Mouse (Mus musculus): ENCODE results near the gene Nipa2. TPM values are rescaled to one million over a fixed set of nuclear protein-coding genes. Genes with fewer than 3 reads are reported as not detected.
"Not testable (repeated sequence)": the region's sequence is repeated elsewhere in the genome, so short reads cannot be mapped to it uniquely, and the experiment has no call there.

Nipa2 gene
- polyA plus RNA-seq, 1 experiment from 2014 or later = 35.7 TPM

GRCm38 (mm10) chr7:55928649-55929048 is 33.6 kb downstream of the Nipa2 start:
- no peaks in the 10 kb centered on the region for H3K27me3 ChIP-seq
- peaks cover 63% of the 10 kb centered on the region for H3K36me3 ChIP-seq
- no peak for ATAC-seq (ENCODE audit: low FRiP score, low read depth)
- 85% methylated on average over 2 of the region's 2 CpGs for WGBS
- no peaks in the 10 kb centered on the region for H3K9me3 ChIP-seq
- H3K27ac ChIP-seq (replicated peaks) = no peak overlapping the region
- H3K4me2 ChIP-seq = no peak overlapping the region
- no peak overlapping the region for H3K9ac ChIP-seq
- no peaks in the 10 kb centered on the region for H3K4me1 ChIP-seq (replicated peaks)
- H3K4me3 ChIP-seq = no peak overlapping the region

- WGBS = 93% methylated on average over 4 of the region's 4 CpGs
- Histone ChIP-seq H3K4me2 (no peak overlapping the region), H3K36me3 (peaks cover 72% of the 10 kb centered on the region), H3K4me3 (no peak overlapping the region), H3K27me3 (no peaks in the 10 kb centered on the region), H3K9ac (no peak overlapping the region), H3K4me1 (replicated peaks) (no peaks in the 10 kb centered on the region), H3K9me3 (no peaks in the 10 kb centered on the region), H3K27ac (replicated peaks) (no peak overlapping the region)
- ATAC-seq (ENCODE audit: low FRiP score, low read depth) = no peak
Measured at GRCm38 (mm10) chr7:55927262-55927661, 35.0 kb downstream of the Nipa2 start.

GRCm38 (mm10) chr7:55918365-55918764 is 43.9 kb downstream of the Nipa2 start:
- not testable (repeated sequence) for H3K9ac ChIP-seq; H3K4me2 ChIP-seq; ATAC-seq (ENCODE audit: low FRiP score, low read depth); H3K9me3 ChIP-seq; H3K4me3 ChIP-seq; H3K27ac ChIP-seq (replicated peaks); H3K27me3 ChIP-seq; H3K4me1 ChIP-seq (replicated peaks)
- peaks cover 67% of the 10 kb centered on the region for H3K36me3 ChIP-seq
- 96% methylated on average over 11 of the region's 11 CpGs for WGBS

- no peaks in the 10 kb centered on the region for H3K9me3 ChIP-seq
- no peak overlapping the region for H3K4me3 ChIP-seq
- ATAC-seq (ENCODE audit: low FRiP score, low read depth) = no peak
- no peaks in the 10 kb centered on the region for H3K27me3 ChIP-seq
- no peaks in the 10 kb centered on the region for H3K4me1 ChIP-seq (replicated peaks)
- no peak overlapping the region for H3K9ac ChIP-seq
- WGBS = 97% methylated on average over 5 of the region's 5 CpGs
- peaks cover 64% of the 10 kb centered on the region for H3K36me3 ChIP-seq
- no peak overlapping the region for H3K27ac ChIP-seq (replicated peaks)
- H3K4me2 ChIP-seq = no peak overlapping the region
Measured at GRCm38 (mm10) chr7:55912118-55912517, 50.2 kb downstream of the Nipa2 start.

GRCm38 (mm10) chr7:55911371-55911770 is 50.9 kb downstream of the Nipa2 start:
- no peak overlapping the region for H3K27ac ChIP-seq (replicated peaks)
- H3K4me3 ChIP-seq = no peak overlapping the region
- peaks cover 59% of the 10 kb centered on the region for H3K36me3 ChIP-seq
- no peak overlapping the region for H3K9ac ChIP-seq
- H3K9me3 ChIP-seq = no peaks in the 10 kb centered on the region
- no peaks in the 10 kb centered on the region for H3K4me1 ChIP-seq (replicated peaks)
- H3K27me3 ChIP-seq = no peaks in the 10 kb centered on the region
- H3K4me2 ChIP-seq = no peak overlapping the region
- ATAC-seq (ENCODE audit: low FRiP score, low read depth) = 0 out of 2 replicates have a peak, but pooled peaks have one; percentile 23
- 86% methylated on average over 8 of the region's 8 CpGs for WGBS

GRCm38 (mm10) chr7:55910356-55910755 is 51.9 kb downstream of the Nipa2 start:
- WGBS = 84% methylated on average over 2 of the region's 2 CpGs

GRCm38 (mm10) chr7:55909519-55909918 is 52.8 kb downstream of the Nipa2 start:
- Histone ChIP-seq H3K27ac (replicated peaks) (no peak overlapping the region), H3K9ac (no peak overlapping the region), H3K4me3 (no peak overlapping the region), H3K9me3 (no peaks in the 10 kb centered on the region), H3K36me3 (peaks cover 66% of the 10 kb centered on the region), H3K4me1 (replicated peaks) (no peaks in the 10 kb centered on the region), H3K27me3 (no peaks in the 10 kb centered on the region), H3K4me2 (no peak overlapping the region)
- 100% methylated on average over 1 of the region's 1 CpGs for WGBS
- no peak for ATAC-seq (ENCODE audit: low FRiP score, low read depth)

More at GRCm38 (mm10) chr7:55910356-55910755, 51.9 kb downstream of the Nipa2 start:
- Histone ChIP-seq H3K4me3 (no peak overlapping the region), H3K4me2 (no peak overlapping the region), H3K27ac (replicated peaks) (no peak overlapping the region), H3K9ac (no peak overlapping the region), H3K27me3 (no peaks in the 10 kb centered on the region), H3K9me3 (no peaks in the 10 kb centered on the region), H3K36me3 (peaks cover 67% of the 10 kb centered on the region), H3K4me1 (replicated peaks) (no peaks in the 10 kb centered on the region)
- no peak for ATAC-seq (ENCODE audit: low FRiP score, low read depth)

GRCm38 (mm10) chr7:55905449-55905848 is 56.8 kb downstream of the Nipa2 start:
- Histone ChIP-seq H3K9ac (no peak overlapping the region), H3K4me3 (no peak overlapping the region), H3K27me3 (no peaks in the 10 kb centered on the region), H3K36me3 (peaks cover 75% of the 10 kb centered on the region), H3K4me1 (replicated peaks) (no peaks in the 10 kb centered on the region), H3K9me3 (no peaks in the 10 kb centered on the region), H3K27ac (replicated peaks) (no peak overlapping the region), H3K4me2 (no peak overlapping the region)
- no peak for ATAC-seq (ENCODE audit: low FRiP score, low read depth)
- WGBS = 90% methylated on average over 2 of the region's 2 CpGs

- WGBS = 90% methylated on average over 5 of the region's 5 CpGs
Measured at GRCm38 (mm10) chr7:55903766-55904165, 58.5 kb downstream of the Nipa2 start.

GRCm38 (mm10) chr7:55891797-55892196 is 70.5 kb downstream of the Nipa2 start:
- no peak overlapping the region for H3K27ac ChIP-seq (replicated peaks)
- no peaks in the 10 kb centered on the region for H3K4me1 ChIP-seq (replicated peaks)
- H3K27me3 ChIP-seq = no peaks in the 10 kb centered on the region
- H3K9ac ChIP-seq = no peak overlapping the region
- WGBS = 89% methylated on average over 11 of the region's 11 CpGs
- ATAC-seq (ENCODE audit: low FRiP score, low read depth) = no peak
- H3K4me3 ChIP-seq = no peak overlapping the region
- peaks cover 49% of the 10 kb centered on the region for H3K36me3 ChIP-seq
- H3K4me2 ChIP-seq = no peak overlapping the region
- no peaks in the 10 kb centered on the region for H3K9me3 ChIP-seq

More at GRCm38 (mm10) chr7:55903766-55904165, 58.5 kb downstream of the Nipa2 start:
- Histone ChIP-seq H3K4me3 (no peak overlapping the region), H3K4me2 (no peak overlapping the region), H3K27ac (replicated peaks) (no peak overlapping the region), H3K9ac (no peak overlapping the region), H3K27me3 (no peaks in the 10 kb centered on the region), H3K9me3 (no peaks in the 10 kb centered on the region), H3K36me3 (peaks cover 76% of the 10 kb centered on the region), H3K4me1 (replicated peaks) (no peaks in the 10 kb centered on the region)
- no peak for ATAC-seq (ENCODE audit: low FRiP score, low read depth)

- no peak overlapping the region for H3K9ac ChIP-seq
- no peaks in the 10 kb centered on the region for H3K9me3 ChIP-seq
- H3K36me3 ChIP-seq = peaks cover 43% of the 10 kb centered on the region
- H3K27ac ChIP-seq (replicated peaks) = no peak overlapping the region
- no peak for ATAC-seq (ENCODE audit: low FRiP score, low read depth)
- no peak overlapping the region for H3K4me3 ChIP-seq
- no peaks in the 10 kb centered on the region for H3K27me3 ChIP-seq
- no peaks in the 10 kb centered on the region for H3K4me1 ChIP-seq (replicated peaks)
- H3K4me2 ChIP-seq = no peak overlapping the region
Measured at GRCm38 (mm10) chr7:55890731-55891130, 71.5 kb downstream of the Nipa2 start.

GRCm38 (mm10) chr7:55889996-55890395 is 72.3 kb downstream of the Nipa2 start:
- H3K4me3 ChIP-seq = no peak overlapping the region
- no peaks in the 10 kb centered on the region for H3K4me1 ChIP-seq (replicated peaks)
- H3K4me2 ChIP-seq = no peak overlapping the region
- H3K27ac ChIP-seq (replicated peaks) = no peak overlapping the region
- 90% methylated on average over 4 of the region's 4 CpGs for WGBS
- no peaks in the 10 kb centered on the region for H3K9me3 ChIP-seq
- peaks cover 42% of the 10 kb centered on the region for H3K36me3 ChIP-seq
- H3K9ac ChIP-seq = no peak overlapping the region
- no peak for ATAC-seq (ENCODE audit: low FRiP score, low read depth)
- no peaks in the 10 kb centered on the region for H3K27me3 ChIP-seq

- no peaks in the 10 kb centered on the region for H3K27me3 ChIP-seq
- H3K9me3 ChIP-seq = no peaks in the 10 kb centered on the region
- no peaks in the 10 kb centered on the region for H3K4me1 ChIP-seq (replicated peaks)
- 90% methylated on average over 4 of the region's 4 CpGs for WGBS
- no peak for ATAC-seq (ENCODE audit: low FRiP score, low read depth)
- no peak overlapping the region for H3K4me2 ChIP-seq
- peaks cover 34% of the 10 kb centered on the region for H3K36me3 ChIP-seq
- H3K27ac ChIP-seq (replicated peaks) = no peak overlapping the region
- no peak overlapping the region for H3K9ac ChIP-seq
- no peak overlapping the region for H3K4me3 ChIP-seq
Measured at GRCm38 (mm10) chr7:55888603-55889002, 73.7 kb downstream of the Nipa2 start.
